Mouse (Mus musculus) B cell, adult 62 days (primary cell): Measurements from ENCODE around the gene Ddx50. TPM values are rescaled to one million over a fixed set of nuclear protein-coding genes. Genes with fewer than 3 reads are reported as not detected.

Experiments used
- total RNA-seq: library from RNA; stranded (reverse); gene quantifications from 4 replicates; pipeline ENCODE4 v1.2.4, GENCODE M21; 2023

The Ddx50 gene
- total RNA-seq: 150 to 167 TPM (median 153 TPM) in 4 replicates

DNA sequence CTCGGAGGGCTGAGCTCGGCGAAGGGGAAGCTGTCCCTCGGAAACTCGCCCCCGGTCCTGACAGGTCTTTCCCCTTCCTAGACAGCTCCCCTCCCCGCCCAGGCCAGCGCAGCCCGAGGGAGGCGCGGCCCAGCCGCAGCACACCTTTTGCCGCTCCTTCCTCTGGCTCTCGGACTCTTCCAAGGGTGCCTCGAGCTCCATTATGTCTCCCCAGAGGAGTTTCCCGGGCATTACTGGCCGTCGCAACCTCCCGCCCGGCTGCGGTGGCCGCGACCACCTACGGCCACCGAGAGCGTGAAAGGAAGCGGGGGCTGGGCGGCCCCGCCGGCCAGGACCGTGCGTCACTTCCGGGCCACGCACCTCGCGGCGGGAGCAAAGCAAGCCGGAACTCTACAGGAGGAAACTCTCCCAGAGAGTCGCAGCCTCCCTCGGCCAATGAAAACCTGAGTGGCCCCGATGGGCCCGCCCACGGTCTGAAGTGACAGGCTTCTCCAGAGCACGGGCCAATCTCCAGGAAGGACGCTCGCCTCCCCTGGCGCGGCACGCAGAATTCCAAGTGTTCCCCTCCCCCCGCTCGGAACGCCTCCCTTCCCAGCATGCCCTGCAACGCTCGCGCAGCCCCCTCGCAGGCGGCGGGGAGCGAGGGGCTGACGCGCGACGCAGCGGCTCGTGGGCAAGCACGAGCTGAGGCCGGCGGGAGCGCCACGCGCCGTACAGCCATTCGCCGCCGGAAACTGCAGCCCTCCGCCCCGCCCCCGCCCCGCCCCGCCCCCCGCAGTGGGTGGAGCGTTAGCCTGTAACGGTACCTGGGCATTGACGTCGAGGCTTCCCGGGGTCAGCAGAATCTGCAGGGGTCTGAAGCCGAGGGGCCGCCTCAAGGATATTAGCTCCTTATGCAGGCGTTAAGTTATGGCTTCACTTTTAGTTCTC is at the start of gene Ddx50:
Gene Ddx50, minus strand, starts transcription at position 338 of the 930 bp plus-strand sequence.

DNA sequence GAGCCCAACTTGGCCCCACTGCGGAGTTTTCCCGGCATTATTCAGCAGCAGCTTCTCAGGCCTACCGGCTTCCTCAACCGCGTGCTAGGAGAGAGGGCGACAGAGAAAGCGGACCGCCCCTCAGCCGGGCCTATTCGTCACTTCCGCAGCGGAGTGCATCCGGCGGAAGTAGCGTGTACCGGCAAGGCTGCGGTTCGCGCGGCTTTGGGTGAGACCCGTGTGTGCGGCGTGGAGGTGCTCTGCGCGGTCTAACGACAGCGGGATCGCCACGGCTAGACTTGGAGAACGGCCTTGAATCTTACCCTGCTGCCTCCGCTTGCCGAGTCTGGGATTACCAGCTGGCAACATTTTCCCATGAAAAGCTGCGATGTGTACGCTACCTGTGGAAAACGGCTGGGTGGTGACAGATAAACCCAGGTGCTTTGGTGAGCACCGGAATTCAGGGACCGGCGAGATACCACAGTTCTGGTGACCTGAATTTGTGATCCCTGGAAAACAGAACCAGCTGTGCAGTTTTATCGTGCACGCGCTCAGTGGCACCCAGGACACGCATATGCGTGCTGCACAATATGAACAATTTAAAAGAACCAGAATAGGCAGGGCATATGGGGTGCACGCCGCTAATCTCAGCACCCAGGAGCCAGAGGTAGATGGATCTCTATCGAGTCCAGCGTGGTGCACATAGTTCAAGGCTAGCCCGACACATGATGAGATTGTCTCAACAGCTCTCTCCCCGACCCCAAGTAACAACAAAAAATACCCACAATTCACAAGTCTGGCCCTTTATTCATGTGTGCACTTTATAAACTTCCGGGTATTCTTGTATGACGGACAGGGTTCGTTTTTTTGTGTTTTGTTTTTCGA is 48.6 kb downstream of the Ddx50 start, which contains the start of gene Ddx21:
Gene Ddx21, minus strand, starts transcription at position 105 of the 864 bp plus-strand sequence.

DNA sequence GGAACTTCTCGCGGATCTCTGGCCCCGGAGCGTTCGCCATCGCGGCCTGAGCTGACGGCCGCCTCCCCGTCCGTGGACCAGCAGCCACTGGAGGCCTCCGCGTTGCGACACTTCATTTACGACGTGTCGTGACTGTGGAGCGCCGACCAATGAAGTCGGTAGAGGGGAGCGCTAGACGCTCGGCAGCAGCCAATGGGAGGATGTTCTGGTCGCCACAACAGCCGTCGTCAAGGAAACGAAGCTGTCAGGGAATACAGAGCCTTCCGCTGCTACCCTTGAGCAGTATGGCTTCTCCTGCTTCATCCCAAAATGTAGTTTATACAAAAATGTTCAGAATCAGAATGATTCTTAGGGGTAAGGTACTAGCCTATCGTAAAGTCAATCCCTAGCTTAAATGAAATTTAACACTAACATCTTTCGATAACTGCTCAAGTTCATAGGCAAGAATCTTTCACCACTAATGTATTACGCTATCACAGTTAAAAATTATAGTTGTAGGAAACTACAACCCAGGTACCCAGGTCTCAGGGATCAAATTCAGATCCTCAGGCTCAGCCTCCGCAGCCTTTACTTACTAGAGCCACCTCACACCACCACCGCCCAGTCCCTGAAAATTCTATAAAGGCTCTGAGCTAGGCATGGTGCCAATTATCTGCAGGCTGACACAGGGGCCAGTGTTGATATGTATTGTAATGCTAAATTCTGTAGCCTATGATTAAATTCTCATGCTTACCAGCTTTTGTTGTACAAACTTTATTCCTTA is 72.5 kb downstream of the Ddx50 start, which contains the start of gene Kif1bp:
Gene Kif1bp, minus strand, starts transcription at position 120 of the 763 bp plus-strand sequence.

Other genes starting within 250 kb of the Ddx50 start
- gene Hkdc1, start 228.7 kb downstream of the Ddx50 start, total RNA-seq: not detected in 4 replicates
- 0.31 to 0.72 TPM (median 0.64 TPM) in 4 replicates for gene 4930507D05Rik, start 201.7 kb downstream of the Ddx50 start, total RNA-seq
- 25.9 to 30.0 TPM (median 26.8 TPM) in 4 replicates for gene Supv3l1, start 201.5 kb downstream of the Ddx50 start, total RNA-seq
- 34.2 to 36.3 TPM (median 35.3 TPM) in 4 replicates for gene Vps26a, start 164.4 kb downstream of the Ddx50 start, total RNA-seq
- gene Srgn, start 123.8 kb downstream of the Ddx50 start, total RNA-seq: 691 to 743 TPM (median 721 TPM) in 4 replicates
- 23.1 to 31.8 TPM (median 26.9 TPM) in 4 replicates for gene Kif1bp, start 72.8 kb downstream of the Ddx50 start, total RNA-seq
- gene Ddx21, start 48.9 kb downstream of the Ddx50 start, total RNA-seq: 153 to 161 TPM (median 158 TPM) in 4 replicates
- 0.25 TPM in 1 of 4 replicates, not detected in the others for gene Stox1, start 74.9 kb upstream of the Ddx50 start, total RNA-seq
- 134 to 161 TPM (median 151 TPM) in 4 replicates for gene Ccar1, start 141.1 kb upstream of the Ddx50 start, total RNA-seq